Mouse (Mus musculus): ENCODE data around the gene Shoc2.

DNA sequence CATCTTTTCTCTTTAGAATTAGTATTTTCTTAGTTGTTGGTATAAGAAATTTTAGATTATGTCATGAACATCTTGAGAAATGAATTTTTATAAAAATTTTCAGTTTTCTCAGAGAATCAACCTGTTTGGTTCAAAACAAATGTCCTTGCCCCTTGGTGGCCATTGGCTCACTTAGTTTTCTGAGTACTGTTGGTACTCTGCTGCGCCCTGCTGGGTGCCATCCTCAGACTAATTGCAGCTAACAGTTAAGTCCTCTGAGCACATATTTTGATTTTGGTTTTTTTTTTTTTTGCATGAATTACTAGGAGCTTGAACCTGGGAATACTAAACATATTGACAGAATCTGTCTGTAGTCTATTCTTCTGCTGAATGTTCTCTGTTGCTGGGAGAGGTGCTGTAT lies 39.2 kb downstream of the Shoc2 start:
- TF ChIP-seq CTCF (IDR thresholded peaks at IDR 0.05; ENCODE audit: extremely low read depth, insufficient read depth, low read length) (peak; percentile 20; the same call in 1 of the 2 replicates), POLR2A (IDR thresholded peaks at IDR 0.05; ENCODE audit: extremely low read depth, insufficient read depth, low read length) (no peak)

Measured in cortical plate, adult 2 months (tissue).